Mouse (Mus musculus): ENCODE data around the gene Ctnna3. TPM values are rescaled to one million over a fixed set of nuclear protein-coding genes. Genes with fewer than 3 reads are reported as not detected.
A peak's percentile ranks its signal among the peaks of the same experiment; 100 is the strongest.

The Ctnna3 gene
- polyA plus RNA-seq, 1 experiment from 2014 or later, result 1.2 TPM

DNA sequence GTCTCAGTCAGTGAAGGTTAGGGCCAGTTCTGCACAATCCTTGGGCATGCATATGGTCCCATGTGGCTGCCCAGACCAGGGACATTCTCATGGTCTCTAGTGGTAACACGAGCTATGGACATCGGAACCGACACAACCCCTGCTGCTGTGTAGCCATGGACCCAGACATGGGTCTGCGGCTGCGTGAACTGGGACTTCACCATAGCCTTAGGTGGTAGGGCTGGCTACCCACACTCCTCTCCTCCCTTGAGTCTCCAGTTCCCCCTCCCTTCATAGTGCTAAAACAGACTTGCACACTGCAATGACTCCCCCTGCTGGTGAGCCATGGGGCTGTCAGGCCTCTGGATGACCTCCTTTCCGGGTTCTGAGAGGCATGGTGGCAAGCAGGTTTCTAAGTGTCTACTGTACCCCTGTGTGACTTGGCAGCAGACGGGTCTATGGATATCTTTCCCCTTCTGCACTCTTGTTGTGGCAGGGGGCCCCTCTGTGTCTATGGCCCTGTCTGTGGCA is 144.3 kb downstream of the Ctnna3 start:
- H3K4me2 ChIP-seq, result no peak overlapping the region
- no peak overlapping the region for H3K4me3 ChIP-seq
- no peak overlapping the region for H3K27ac ChIP-seq
- H3K27me3 ChIP-seq, result no peaks in the 10 kb centered on the region
- ATAC-seq (ENCODE audit: low FRiP score), result 0 out of 2 replicates have a peak, but pooled peaks have one; percentile 24
- H3K4me1 ChIP-seq (replicated peaks), result no peaks in the 10 kb centered on the region
- WGBS, result 89% methylated on average over 7 of the region's 7 CpGs
- H3K36me3 ChIP-seq, result no peaks in the 10 kb centered on the region
- H3K9me3 ChIP-seq, result 0 out of 2 replicates have a peak, but pooled peaks cover 3% of the 10 kb centered on the region
- H3K9ac ChIP-seq, result no peak overlapping the region

DNA sequence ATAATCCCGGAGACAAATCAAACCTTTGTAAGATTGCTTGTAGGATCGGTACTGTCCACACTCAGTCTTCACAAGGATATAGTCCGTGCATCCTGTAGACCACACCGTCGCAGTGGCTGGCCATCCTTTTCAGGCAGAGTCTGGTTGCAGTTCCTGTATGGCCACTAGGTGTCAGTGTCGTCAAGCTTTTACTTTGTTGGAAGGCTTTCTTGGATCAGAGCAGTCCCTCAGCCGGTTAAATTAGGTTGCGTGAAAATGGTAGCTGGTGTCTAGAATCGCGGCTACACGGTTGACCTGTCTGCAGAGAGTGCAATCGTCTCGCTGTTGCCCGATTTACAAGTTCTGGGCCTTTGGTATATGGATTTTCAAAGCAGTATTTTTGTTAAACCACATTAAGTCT is 152.7 kb downstream of the Ctnna3 start:
- WGBS, result 10% methylated on average over 14 of the region's 14 CpGs
- Histone ChIP-seq H3K4me3 (no peak overlapping the region), H3K4me1 (replicated peaks) (no peaks in the 10 kb centered on the region), H3K36me3 (no peaks in the 10 kb centered on the region), H3K9me3 (no peaks in the 10 kb centered on the region), H3K27ac (no peak overlapping the region), H3K9ac (no peak overlapping the region), H3K27me3 (no peaks in the 10 kb centered on the region), H3K4me2 (no peak overlapping the region)
- peak; percentile 75 for ATAC-seq (ENCODE audit: low FRiP score)

GRCm38 (mm10) chr10:63583798-63584374 is 154.0 kb downstream of the Ctnna3 start:
- Histone ChIP-seq H3K27me3 (no peaks in the 10 kb centered on the region), H3K4me3 (no peak overlapping the region), H3K4me2 (peak overlapping the region; percentile 11; the same call in 1 of the 2 replicates), H3K9me3 (no peaks in the 10 kb centered on the region), H3K27ac (no peak overlapping the region), H3K4me1 (replicated peaks) (no peaks in the 10 kb centered on the region), H3K9ac (no peak overlapping the region), H3K36me3 (no peaks in the 10 kb centered on the region)
- ATAC-seq (ENCODE audit: low FRiP score), result no peak
- WGBS, result 71% methylated on average over 20 of the region's 20 CpGs

DNA sequence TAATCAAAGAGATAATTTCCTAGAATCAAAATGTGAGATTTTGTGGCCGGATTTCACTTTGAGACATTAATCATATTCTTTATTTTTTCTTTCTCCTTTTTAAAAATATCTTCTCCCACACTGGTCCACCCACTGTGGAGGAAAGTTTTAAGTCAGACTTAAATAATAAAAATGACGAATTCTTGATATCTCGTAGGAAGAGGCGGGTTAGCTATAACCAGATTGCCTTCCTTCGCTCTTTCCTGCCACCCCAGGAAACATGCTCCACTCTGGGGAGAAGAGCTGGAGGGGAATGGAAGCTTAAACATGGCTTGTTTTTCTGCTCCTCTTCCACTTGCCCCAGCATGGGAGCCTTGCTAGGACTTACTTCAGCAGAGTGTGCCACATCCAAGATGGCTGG is 169.5 kb downstream of the Ctnna3 start:
- Histone ChIP-seq H3K4me1 (replicated peaks) (no peaks in the 10 kb centered on the region), H3K27ac (no peak overlapping the region), H3K4me3 (no peak overlapping the region), H3K27me3 (no peaks in the 10 kb centered on the region), H3K9me3 (no peaks in the 10 kb centered on the region), H3K4me2 (no peak overlapping the region), H3K9ac (no peak overlapping the region), H3K36me3 (no peaks in the 10 kb centered on the region)
- ATAC-seq (ENCODE audit: low FRiP score), result no peak
- WGBS, result 94% methylated on average over 5 of the region's 5 CpGs

DNA sequence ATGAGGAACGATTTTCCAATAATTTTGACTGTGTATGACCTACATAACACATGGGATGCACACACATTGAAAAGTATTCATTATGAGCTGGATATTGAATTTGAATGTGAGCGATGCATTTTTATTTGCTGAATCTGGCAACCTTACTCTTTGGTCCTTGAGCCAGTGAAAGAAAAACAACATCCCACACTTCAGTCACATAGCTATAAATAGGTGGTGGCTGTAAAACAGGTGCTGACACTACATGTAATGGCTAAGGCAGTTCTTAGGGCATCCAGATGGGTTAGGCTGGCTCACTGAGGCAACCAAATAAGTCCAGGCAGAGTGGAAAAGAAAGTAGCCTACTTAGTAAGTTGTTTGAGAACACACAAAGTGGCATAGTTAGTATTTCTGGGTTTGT is 171.3 kb downstream of the Ctnna3 start:
- Histone ChIP-seq H3K36me3 (no peaks in the 10 kb centered on the region), H3K9ac (no peak overlapping the region), H3K27ac (no peak overlapping the region), H3K4me3 (no peak overlapping the region), H3K9me3 (peaks cover 3% of the 10 kb centered on the region; the same call in 1 of the 2 replicates), H3K27me3 (no peaks in the 10 kb centered on the region), H3K4me2 (no peak overlapping the region), H3K4me1 (replicated peaks) (no peaks in the 10 kb centered on the region)
- 78% methylated on average over 2 of the region's 2 CpGs for WGBS
- no peak for ATAC-seq (ENCODE audit: low FRiP score)

DNA sequence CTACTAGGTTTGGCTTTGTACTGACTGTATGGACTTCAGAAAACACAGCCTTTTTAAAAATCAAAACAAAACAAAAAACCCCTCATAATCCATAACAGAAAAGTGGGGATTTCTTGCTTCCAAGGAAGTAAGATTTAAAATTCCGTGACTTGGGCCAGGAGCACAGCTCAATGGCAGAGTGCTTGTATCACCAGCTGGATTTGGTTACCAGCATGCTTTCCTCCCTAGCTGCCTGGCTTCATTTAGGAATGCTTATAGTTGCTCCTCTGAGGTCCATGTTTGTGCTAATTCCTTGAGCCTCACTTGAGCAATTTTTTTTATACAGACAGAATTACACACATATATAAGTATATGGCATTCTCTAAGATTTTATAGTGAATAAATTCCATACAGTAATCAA is 198.6 kb downstream of the Ctnna3 start:
- H3K27ac ChIP-seq, result no peak overlapping the region
- WGBS, result 65% methylated on average over 1 of the region's 1 CpGs
- no peaks in the 10 kb centered on the region for H3K36me3 ChIP-seq
- H3K4me1 ChIP-seq (replicated peaks), result no peaks in the 10 kb centered on the region
- H3K9me3 ChIP-seq, result no peaks in the 10 kb centered on the region
- no peaks in the 10 kb centered on the region for H3K27me3 ChIP-seq
- no peak overlapping the region for H3K4me3 ChIP-seq
- no peak overlapping the region for H3K9ac ChIP-seq
- no peak overlapping the region for H3K4me2 ChIP-seq
- ATAC-seq (ENCODE audit: low FRiP score), result no peak

DNA sequence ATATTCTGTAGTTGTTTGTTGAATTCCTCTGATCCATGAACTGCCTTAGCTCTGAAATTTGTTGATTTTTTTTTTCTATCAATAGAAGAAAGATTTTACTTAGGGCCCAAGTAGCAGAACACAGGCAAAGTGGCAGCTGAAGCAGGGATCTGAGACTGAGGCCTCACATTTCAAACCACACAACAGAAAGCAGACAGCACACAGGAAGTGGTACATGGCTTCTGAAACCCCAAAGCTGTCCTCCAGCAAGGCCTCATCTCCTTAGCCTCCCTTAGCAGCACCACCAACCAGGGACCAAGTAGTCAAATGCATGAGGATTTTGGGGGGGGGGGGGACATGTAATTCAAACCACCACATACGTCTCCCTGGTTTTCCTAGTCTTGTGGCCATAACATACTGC is 204.0 kb downstream of the Ctnna3 start:
- no peak overlapping the region for H3K9ac ChIP-seq
- H3K27me3 ChIP-seq, result no peaks in the 10 kb centered on the region
- H3K4me3 ChIP-seq, result no peak overlapping the region
- no peaks in the 10 kb centered on the region for H3K4me1 ChIP-seq (replicated peaks)
- no peak for ATAC-seq (ENCODE audit: low FRiP score)
- H3K36me3 ChIP-seq, result no peaks in the 10 kb centered on the region
- H3K27ac ChIP-seq, result no peak overlapping the region
- no peak overlapping the region for H3K4me2 ChIP-seq
- 94% methylated on average over 1 of the region's 1 CpGs for WGBS
- no peaks in the 10 kb centered on the region for H3K9me3 ChIP-seq

GRCm38 (mm10) chr10:63637987-63638386 is 208.1 kb downstream of the Ctnna3 start:
- Histone ChIP-seq H3K27ac (no peak overlapping the region), H3K27me3 (no peaks in the 10 kb centered on the region), H3K4me1 (replicated peaks) (no peaks in the 10 kb centered on the region), H3K4me3 (no peak overlapping the region), H3K4me2 (no peak overlapping the region), H3K9ac (no peak overlapping the region), H3K9me3 (no peaks in the 10 kb centered on the region), H3K36me3 (no peaks in the 10 kb centered on the region)
- no peak for ATAC-seq (ENCODE audit: low FRiP score)
- WGBS, result 91% methylated on average over 5 of the region's 5 CpGs

DNA sequence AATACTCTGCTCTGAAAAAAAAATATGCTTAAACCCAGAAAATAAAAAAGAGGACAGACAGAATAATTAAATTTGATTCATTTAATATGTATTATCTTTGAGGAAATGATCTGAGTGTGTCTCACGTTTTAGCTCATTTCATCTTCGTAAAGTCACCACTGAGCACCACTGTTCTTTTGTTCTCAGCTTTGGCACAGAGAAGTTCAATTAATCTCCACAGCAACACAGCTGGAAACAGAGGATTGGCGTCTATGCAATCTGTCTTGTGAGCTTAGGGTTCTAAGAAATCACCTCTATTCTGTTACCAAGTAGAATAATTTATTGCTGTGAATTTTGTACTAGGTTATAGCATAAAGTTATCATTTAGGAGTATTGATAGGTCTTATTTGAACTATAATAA is 217.4 kb downstream of the Ctnna3 start:
- no peaks in the 10 kb centered on the region for H3K27me3 ChIP-seq
- H3K9ac ChIP-seq, result no peak overlapping the region
- ATAC-seq (ENCODE audit: low FRiP score), result no peak
- peaks cover 7% of the 10 kb centered on the region for H3K4me1 ChIP-seq (replicated peaks)
- WGBS, result 23% methylated on average over 3 of the region's 3 CpGs
- H3K4me2 ChIP-seq, result no peak overlapping the region
- no peak overlapping the region for H3K27ac ChIP-seq
- no peaks in the 10 kb centered on the region for H3K36me3 ChIP-seq
- H3K4me3 ChIP-seq, result no peak overlapping the region
- no peaks in the 10 kb centered on the region for H3K9me3 ChIP-seq

- Histone ChIP-seq H3K9me3 (no peaks in the 10 kb centered on the region), H3K27me3 (no peaks in the 10 kb centered on the region), H3K36me3 (no peaks in the 10 kb centered on the region), H3K4me1 (replicated peaks) (peaks cover 7% of the 10 kb centered on the region), H3K4me3 (no peak overlapping the region), H3K4me2 (no peak overlapping the region), H3K27ac (no peak overlapping the region), H3K9ac (no peak overlapping the region)
- 86% methylated on average over 3 of the region's 3 CpGs for WGBS
- ATAC-seq (ENCODE audit: low FRiP score), result no peak
Observed at GRCm38 (mm10) chr10:63650307-63650706, 220.4 kb downstream of the Ctnna3 start.

DNA sequence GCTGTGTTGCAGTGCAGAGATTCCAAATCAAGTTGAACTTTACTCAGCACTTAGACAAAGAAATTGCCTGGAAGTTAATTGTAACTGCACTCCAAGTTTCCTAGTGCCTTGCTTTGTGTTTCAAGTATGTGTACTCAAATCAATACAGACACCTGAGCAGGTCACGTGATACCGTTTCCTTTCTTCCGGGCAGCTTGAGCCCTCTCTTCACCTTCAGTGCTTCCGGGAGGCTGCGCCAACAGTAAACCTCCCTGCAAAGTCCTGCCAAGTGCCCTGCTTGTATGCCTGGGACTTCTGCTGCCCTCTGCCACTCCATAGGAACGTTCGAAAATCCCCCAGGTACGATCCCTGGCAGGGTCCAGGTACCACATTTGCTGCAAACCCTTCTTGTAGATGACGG is 223.0 kb downstream of the Ctnna3 start:
- Histone ChIP-seq H3K4me1 (replicated peaks) (no peaks in the 10 kb centered on the region), H3K4me2 (no peak overlapping the region), H3K36me3 (no peaks in the 10 kb centered on the region), H3K4me3 (no peak overlapping the region), H3K27me3 (no peaks in the 10 kb centered on the region), H3K9me3 (no peaks in the 10 kb centered on the region), H3K27ac (no peak overlapping the region), H3K9ac (no peak overlapping the region)
- ATAC-seq (ENCODE audit: low FRiP score), result no peak
- WGBS, result 87% methylated on average over 9 of the region's 9 CpGs

GRCm38 (mm10) chr10:63653571-63653970 is 223.7 kb downstream of the Ctnna3 start:
- no peaks in the 10 kb centered on the region for H3K27me3 ChIP-seq
- H3K4me1 ChIP-seq (replicated peaks), result no peaks in the 10 kb centered on the region
- no peak for ATAC-seq (ENCODE audit: low FRiP score)
- H3K9me3 ChIP-seq, result no peaks in the 10 kb centered on the region
- H3K27ac ChIP-seq, result no peak overlapping the region
- H3K36me3 ChIP-seq, result no peaks in the 10 kb centered on the region
- WGBS, result 91% methylated on average over 3 of the region's 3 CpGs
- no peak overlapping the region for H3K9ac ChIP-seq
- no peak overlapping the region for H3K4me3 ChIP-seq
- no peak overlapping the region for H3K4me2 ChIP-seq

GRCm38 (mm10) chr10:63654560-63654959 is 224.7 kb downstream of the Ctnna3 start:
- no peaks in the 10 kb centered on the region for H3K9me3 ChIP-seq
- no peak overlapping the region for H3K27ac ChIP-seq
- no peak overlapping the region for H3K4me3 ChIP-seq
- H3K36me3 ChIP-seq, result no peaks in the 10 kb centered on the region
- WGBS, result 95% methylated on average over 5 of the region's 5 CpGs
- ATAC-seq (ENCODE audit: low FRiP score), result no peak
- no peak overlapping the region for H3K9ac ChIP-seq
- no peaks in the 10 kb centered on the region for H3K4me1 ChIP-seq (replicated peaks)
- no peak overlapping the region for H3K4me2 ChIP-seq
- H3K27me3 ChIP-seq, result no peaks in the 10 kb centered on the region

All from hindbrain, embryonic 13.5 days (tissue).